Comparison of ENCODE assay signal across 10 mouse cellular contexts in genomic region chr12:31913614-31914013, GRCm38 (mm10). TPM values are rescaled to one million over a fixed set of nuclear protein-coding genes. Genes with fewer than 3 reads are reported as not detected.
DNase-seq lines count a peak whose midpoint lies in the region; ATAC-seq lines count a peak whose summit lies in the region.
"Had no signal": no experiment of that assay in that cellular context is flagged by ENCODE, and none has a peak within 500 bp of the region (broad histone marks: within the 10 kb centered on the region; RNA-seq: fewer than 3 reads in every experiment).

No protein-coding gene starts in this region.

- no peak overlapping the region for H3K27ac ChIP-seq in heart, embryonic 11.5 days (ENCODE audit: low read depth, low read length)
- H3K27ac ChIP-seq in heart, embryonic 10.5 days: 0 out of 2 replicates have a peak overlapping the region, but pooled peaks have one; percentile 42
- no peak overlapping the region for H3K27ac ChIP-seq in midbrain, embryonic 14.5 days (replicated peaks; ENCODE audit: low read depth, low read length)
- H3K27ac ChIP-seq: hindbrain, embryonic 12.5 days; midbrain, embryonic 12.5 days had no signal

- H3K9ac ChIP-seq in heart, embryonic 11.5 days (ENCODE audit: low read depth, low read length): no peak overlapping the region
- no peak overlapping the region for H3K9ac ChIP-seq in midbrain, embryonic 14.5 days (replicated peaks; ENCODE audit: low read length)
- H3K9ac ChIP-seq: hindbrain, embryonic 12.5 days; midbrain, embryonic 12.5 days had no signal

- peak; percentile 94 for DNase-seq in heart, adult 11 months
- peak; percentile 76 for DNase-seq in MN1 (ENCODE audit: low spot score)
- peak; percentile 85 to 95 for DNase-seq in cerebellum, adult 18-20 months
- DNase-seq in heart, embryonic 10.5 days (ENCODE audit: low spot score): no peak
- no peak for DNase-seq in testis, postnatal 14 days (ENCODE audit: low spot score)
- DNase-seq in midbrain, embryonic 14.5 days: no peak

- H3K27me3 ChIP-seq in heart, embryonic 11.5 days (ENCODE audit: control insufficient read depth, insufficient read depth, low read length): no peaks in the 10 kb centered on the region
- H3K27me3 ChIP-seq in heart, embryonic 10.5 days (ENCODE audit: insufficient read depth, poor library complexity, severe bottlenecking): no peaks in the 10 kb centered on the region
- no peaks in the 10 kb centered on the region for H3K27me3 ChIP-seq in midbrain, embryonic 14.5 days (ENCODE audit: control insufficient read depth, insufficient read depth, low read length)
- H3K27me3 ChIP-seq: hindbrain, embryonic 12.5 days; midbrain, embryonic 12.5 days had no signal

- no peaks in the 10 kb centered on the region for H3K36me3 ChIP-seq in heart, embryonic 11.5 days (ENCODE audit: control insufficient read depth, insufficient read depth, low read length)
- H3K36me3 ChIP-seq in heart, embryonic 10.5 days: peaks cover 2% of the 10 kb centered on the region; the same call in 1 of the 2 replicates
- no peaks in the 10 kb centered on the region for H3K36me3 ChIP-seq in midbrain, embryonic 14.5 days (ENCODE audit: control insufficient read depth, insufficient read depth, low read length)
- H3K36me3 ChIP-seq: hindbrain, embryonic 12.5 days; midbrain, embryonic 12.5 days had no signal

- 48% methylated on average over 4 of the region's 4 CpGs for WGBS in heart, embryonic 11.5 days (ENCODE audit: insufficient replicate concordance)
- 46% methylated on average over 4 of the region's 4 CpGs for whole genome bisulfite sequencing in heart, embryonic 10.5 days
- WGBS in midbrain, embryonic 14.5 days: 84% methylated on average over 4 of the region's 4 CpGs

- H3K4me1 ChIP-seq in heart, embryonic 11.5 days (ENCODE audit: control insufficient read depth, insufficient read depth, low read length): peaks cover 9% of the 10 kb centered on the region; the same call in 1 of the 2 replicates
- peaks cover 21% of the 10 kb centered on the region for H3K4me1 ChIP-seq in heart, embryonic 10.5 days
- no peaks in the 10 kb centered on the region for H3K4me1 ChIP-seq in midbrain, embryonic 14.5 days (ENCODE audit: control insufficient read depth, insufficient read depth, low read length)
- H3K4me1 ChIP-seq: hindbrain, embryonic 12.5 days; midbrain, embryonic 12.5 days had no signal

- ATAC-seq in heart, embryonic 11.5 days (replicated peaks; ENCODE audit: insufficient number of reproducible peaks, low FRiP score, low TSS enrichment): no peak
- no peak for ATAC-seq in megakaryocyte-erythroid progenitor cell, adult 5-6 weeks (replicated peaks; ENCODE audit: low FRiP score, low TSS enrichment, poor library complexity, severe bottlenecking)
- no peak for ATAC-seq in midbrain, embryonic 14.5 days (ENCODE audit: low FRiP score, low TSS enrichment)

- H3K9me3 ChIP-seq in heart, embryonic 11.5 days (replicated peaks; ENCODE audit: control insufficient read depth, low read length): no peaks in the 10 kb centered on the region
- H3K9me3 ChIP-seq in heart, embryonic 10.5 days: no peaks in the 10 kb centered on the region
- H3K9me3 ChIP-seq in midbrain, embryonic 14.5 days (ENCODE audit: control insufficient read depth, low read length): no peaks in the 10 kb centered on the region
- H3K9me3 ChIP-seq: hindbrain, embryonic 12.5 days; midbrain, embryonic 12.5 days had no signal

- no peak overlapping the region for H3K4me3 ChIP-seq in heart, embryonic 11.5 days (ENCODE audit: low read depth, low read length)
- no peak overlapping the region for H3K4me3 ChIP-seq in heart, embryonic 10.5 days
- no peak overlapping the region for H3K4me3 ChIP-seq in midbrain, embryonic 14.5 days (replicated peaks; ENCODE audit: low read depth, low read length)
- H3K4me3 ChIP-seq: hindbrain, embryonic 12.5 days; midbrain, embryonic 12.5 days had no signal

- H3K4me2 ChIP-seq in heart, embryonic 11.5 days: no peak overlapping the region
- H3K4me2 ChIP-seq in midbrain, embryonic 14.5 days (ENCODE audit: low read length): no peak overlapping the region
- H3K4me2 ChIP-seq: hindbrain, embryonic 12.5 days; midbrain, embryonic 12.5 days had no signal

RNA-seq across cellular contexts. Expression of gene Hbp1, which starts 36.7 kb away (rescaled TPM):
- 85.3 and 95.1 TPM in 2 replicates for polyA plus RNA-seq in heart, embryonic 11.5 days (2014; fragmentation: Nextera tagmentation; extraction: Ambion mirVana)
- 84.4 and 84.7 TPM in 2 replicates for polyA plus RNA-seq in heart, embryonic 10.5 days (2016; fragmentation: Nextera tagmentation; extraction: Ambion mirVana)
- 34.8 and 37.9 TPM in 2 replicates for total RNA-seq in megakaryocyte-erythroid progenitor cell, adult 5-6 weeks (2014; fragmentation: Nextera tagmentation)
- 39.8 and 50.5 TPM in 2 replicates for total RNA-seq in megakaryocyte-erythroid progenitor cell, adult 5-6 weeks (2017)
- polyA plus RNA-seq in midbrain, embryonic 14.5 days (2014; fragmentation: Nextera tagmentation; extraction: Ambion mirVana): 46.2 and 70.8 TPM in 2 replicates

Comparison
In these comparisons a context has a peak if more than half of its experiments do, and no peak if none do; other contexts are left out.
1. DNase-seq: peak in heart, adult 11 months (single experiment), MN1 (single experiment) and cerebellum, adult 18-20 months (2 of 2); none in heart, embryonic 10.5 days (single experiment), testis, postnatal 14 days (single experiment) and midbrain, embryonic 14.5 days (single experiment).